Mouse (Mus musculus): ENCODE measurements around the gene Rasgrp1.

GRCm38 (mm10) chr2:117386981-117387705 is 44.3 kb upstream of the Rasgrp1 start:
- TF ChIP-seq CTCF (IDR thresholded peaks at IDR 0.05; ENCODE audit: control insufficient read depth, insufficient read depth, low read length) (no peak), POLR2A (IDR thresholded peaks at IDR 0.05; ENCODE audit: borderline replicate concordance, control insufficient read depth, low read depth, low read length) (no peak)

Measured in bone marrow, adult 2 months (tissue).